Mouse (Mus musculus) heart, adult 9 months (tissue): ENCODE measurements around the gene Kif22.

Experiments used
- DNase-seq, 2 experiments: peaks; one replicate each; pipeline ENCODE4 v3.0.0; 2022; ENCODE audit warnings: low spot score in 2 of 2

The Kif22 gene

DNA sequence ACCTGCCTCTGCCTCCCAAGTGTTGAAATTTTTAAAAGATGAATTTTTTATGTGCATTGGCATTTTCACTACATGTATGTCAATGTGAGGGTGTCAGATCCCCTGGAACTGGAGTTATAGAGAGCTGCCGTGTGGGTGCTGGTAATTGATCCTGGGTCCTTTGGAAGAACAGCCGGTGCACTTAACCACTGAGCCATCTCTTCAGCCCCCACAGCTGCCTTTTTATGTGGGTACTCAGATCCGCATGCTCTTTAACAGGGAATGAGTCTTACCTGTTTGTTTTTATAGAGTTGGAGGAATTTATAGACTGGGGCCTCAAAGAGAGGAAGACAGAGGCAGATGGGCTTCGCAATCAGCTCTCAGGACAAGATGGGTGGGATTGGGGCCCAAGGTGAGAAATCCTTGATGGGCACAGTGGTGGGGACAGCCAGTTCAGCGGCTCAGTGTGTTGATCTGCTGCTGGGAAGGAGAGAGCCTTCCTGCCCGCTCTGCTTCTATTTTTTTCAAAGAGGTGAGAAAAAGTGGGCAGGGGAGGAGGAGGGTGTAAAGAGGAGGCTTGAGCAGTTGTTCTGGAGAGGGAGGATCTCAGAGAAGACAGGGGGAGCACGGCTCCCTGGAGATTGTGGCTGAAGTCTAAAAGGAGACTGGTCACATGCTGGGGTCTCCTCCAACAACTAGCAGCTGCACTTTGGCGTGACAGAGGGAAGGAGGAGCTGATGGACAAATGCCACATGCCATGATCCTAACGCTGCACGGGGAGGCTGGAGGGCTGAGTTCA is 57.4 kb downstream of the Kif22 start:
- no peak for DNase-seq

DNA sequence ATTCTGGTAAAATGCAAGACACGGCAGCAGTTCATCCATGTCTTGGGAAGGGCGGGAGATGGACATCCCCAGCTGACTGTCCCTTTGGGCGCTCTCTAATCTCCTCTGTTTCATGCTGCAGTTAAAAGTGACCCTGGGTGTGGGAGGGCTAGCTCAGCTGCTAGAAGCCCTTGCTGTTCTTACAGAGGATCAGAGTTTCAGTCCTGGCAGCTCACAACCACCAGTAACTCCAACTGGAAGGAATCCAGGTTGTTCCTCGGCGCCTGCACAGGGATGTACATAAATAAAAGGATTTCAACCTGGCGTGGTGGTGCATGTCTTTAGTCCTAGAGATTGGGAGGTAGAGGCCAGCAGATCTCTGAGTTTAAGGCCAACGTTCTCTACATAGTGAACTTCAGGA is 59.2 kb downstream of the Kif22 start:
- no peak for DNase-seq

DNA sequence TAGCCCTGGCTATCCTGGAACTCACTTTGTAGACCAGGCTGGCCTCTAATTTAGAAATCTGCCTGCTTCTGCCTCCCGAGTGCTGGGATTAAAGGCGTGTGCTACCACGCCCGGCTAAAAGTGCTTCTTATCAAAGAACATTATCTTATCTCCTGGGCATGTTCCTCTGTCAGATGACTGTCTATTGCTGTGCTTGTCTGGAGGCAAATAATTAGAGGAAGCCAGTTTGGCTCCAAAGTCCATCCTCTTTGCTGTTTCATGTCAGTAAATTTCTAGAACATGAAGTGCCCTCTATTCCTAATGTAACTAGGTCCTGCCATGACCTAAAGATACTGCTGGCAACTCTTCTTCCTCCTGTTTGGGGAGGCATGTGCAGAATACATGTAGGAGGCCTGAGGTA is 60.2 kb downstream of the Kif22 start:
- DNase-seq, result no peak

DNA sequence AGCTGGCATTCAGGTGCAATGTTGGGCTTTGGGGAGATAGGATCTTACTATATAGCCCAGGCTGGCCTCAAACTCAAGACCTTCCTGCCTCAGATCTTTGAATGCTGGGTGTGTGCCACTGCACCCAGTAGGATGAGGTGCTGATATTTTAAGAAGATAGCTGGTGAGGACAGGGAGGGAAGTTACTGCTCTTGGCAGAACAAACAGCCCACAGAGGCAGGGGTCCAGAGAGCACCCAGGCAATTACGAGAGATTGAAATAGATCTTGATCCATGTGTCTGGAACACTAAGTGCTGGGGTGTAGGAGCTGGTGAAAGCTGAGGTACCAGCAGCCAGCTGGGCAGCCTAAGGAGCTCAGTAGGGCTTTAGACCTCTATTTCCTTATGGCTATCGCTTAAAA is 60.7 kb downstream of the Kif22 start:
- DNase-seq, result no peak

DNA sequence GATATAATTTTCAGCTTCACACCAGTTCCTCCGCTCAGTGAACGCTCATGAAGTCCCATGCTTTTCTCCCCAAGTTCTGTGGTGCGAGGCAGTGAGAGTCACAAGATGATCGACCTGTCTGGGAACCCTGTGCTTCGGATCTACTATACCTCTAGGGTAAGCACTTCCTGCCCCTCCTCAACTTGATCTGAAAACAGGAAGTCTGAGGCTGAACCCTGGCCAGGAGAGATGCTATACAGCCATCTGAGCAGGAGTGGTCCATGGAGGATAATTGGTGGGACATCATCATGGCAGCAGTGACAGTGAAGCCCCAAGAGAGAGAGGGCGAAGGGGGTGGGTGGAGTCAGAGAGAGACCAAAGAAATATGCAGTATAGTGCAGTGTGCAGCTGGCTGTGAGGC is 63.4 kb downstream of the Kif22 start:
- DNase-seq, result no peak
